In genomic region chr13:29603597-29603996, GRCm38 (mm10) we compare ENCODE assay signal across 11 mouse cellular contexts.
A peak's percentile ranks its signal among the peaks of the same experiment; 100 is the strongest.
DNase-seq lines count a peak whose midpoint lies in the region; ATAC-seq and TF ChIP-seq lines count a peak whose summit lies in the region.
"Had no signal": no experiment of that assay in that cellular context is flagged by ENCODE, and none has a peak within 500 bp of the region (broad histone marks: within the 10 kb centered on the region; RNA-seq: fewer than 3 reads in every experiment).

No protein-coding gene starts in this region.

- peak overlapping the region; percentile 58; the same call in 1 of the 2 replicates for H3K27ac ChIP-seq in forebrain, embryonic 10.5 days
- no peak overlapping the region for H3K27ac ChIP-seq in forebrain, embryonic 11.5 days (ENCODE audit: low read depth, low read length)
- H3K27ac ChIP-seq in forebrain, embryonic 14.5 days (ENCODE audit: low read depth, low read length), result no peak overlapping the region; the same call in 1 of the 2 replicates
- H3K27ac ChIP-seq in limb, embryonic 13.5 days, result peak overlapping the region; percentile 82
- H3K27ac ChIP-seq: liver, embryonic 14.5 days had no signal

- no peak for ATAC-seq in forebrain, embryonic 11.5 days (replicated peaks; ENCODE audit: low FRiP score)
- ATAC-seq in forebrain, embryonic 14.5 days, result 0 out of 2 replicates have a peak, but pooled peaks have one; percentile 27
- ATAC-seq in limb, embryonic 13.5 days (ENCODE audit: low FRiP score, low read depth), result peak; percentile 58; the same call in 1 of the 2 replicates
- no peak for ATAC-seq in inflammation-experienced regulatory T-cells, adult 6 months

- TF ChIP-seq CTCF in brain, embryonic 14.5 days (IDR thresholded peaks at IDR 0.05; ENCODE audit: borderline replicate concordance, extremely low read depth, insufficient read depth, insufficient read length), result no peak

- no peak overlapping the region for H3K4me3 ChIP-seq in forebrain, embryonic 10.5 days
- H3K4me3 ChIP-seq in forebrain, embryonic 11.5 days (ENCODE audit: low read depth, low read length), result no peak overlapping the region
- no peak overlapping the region for H3K4me3 ChIP-seq in forebrain, embryonic 14.5 days (ENCODE audit: low read depth, low read length)
- no peak overlapping the region for H3K4me3 ChIP-seq in limb, embryonic 13.5 days

- no peaks in the 10 kb centered on the region for H3K36me3 ChIP-seq in forebrain, embryonic 10.5 days (replicated peaks)
- H3K36me3 ChIP-seq in forebrain, embryonic 11.5 days (ENCODE audit: control insufficient read depth, insufficient read depth, low read length), result no peaks in the 10 kb centered on the region
- no peaks in the 10 kb centered on the region for H3K36me3 ChIP-seq in forebrain, embryonic 14.5 days (ENCODE audit: control insufficient read depth, insufficient read depth, low read length)
- H3K36me3 ChIP-seq in limb, embryonic 13.5 days, result no peaks in the 10 kb centered on the region

- no peak for DNase-seq in forebrain, embryonic 10.5 days (ENCODE audit: extremely low spot score, low spot score)
- no peak for DNase-seq in forebrain, embryonic 11.5 days (ENCODE audit: low spot score)
- peak; percentile 40 for DNase-seq in brain, embryonic 14.5 days (ENCODE audit: low read depth)
- DNase-seq in forebrain, embryonic 14.5 days (ENCODE audit: low spot score), result no peak
- no peak for DNase-seq in gastrocnemius, postnatal 14 days
- no peak for DNase-seq in testis, postnatal 14 days (ENCODE audit: low spot score)
- DNase-seq: cerebellum, adult 11-12 months had no signal

- no peak overlapping the region for H3K4me2 ChIP-seq in forebrain, embryonic 11.5 days (ENCODE audit: low read depth, low read length, severe bottlenecking)
- no peak overlapping the region for H3K4me2 ChIP-seq in forebrain, embryonic 14.5 days (ENCODE audit: low read length)
- H3K4me2 ChIP-seq in limb, embryonic 13.5 days (replicated peaks), result peak overlapping the region; percentile 23
- H3K4me2 ChIP-seq: heart, embryonic 11.5 days had no signal

- H3K9ac ChIP-seq in forebrain, embryonic 11.5 days (ENCODE audit: low read length), result no peak overlapping the region
- H3K9ac ChIP-seq in forebrain, embryonic 14.5 days (ENCODE audit: low read length), result no peak overlapping the region
- H3K9ac ChIP-seq in limb, embryonic 13.5 days, result no peak overlapping the region
- H3K9ac ChIP-seq: liver, embryonic 14.5 days had no signal

- WGBS in forebrain, embryonic 10.5 days, result 67% methylated on average over 6 of the region's 6 CpGs
- WGBS in forebrain, embryonic 11.5 days, result 85% methylated on average over 6 of the region's 6 CpGs
- 76% methylated on average over 6 of the region's 6 CpGs for WGBS in forebrain, embryonic 14.5 days
- WGBS in limb, embryonic 13.5 days, result 15% methylated on average over 6 of the region's 6 CpGs

- no peaks in the 10 kb centered on the region for H3K27me3 ChIP-seq in forebrain, embryonic 10.5 days (ENCODE audit: poor library complexity, severe bottlenecking)
- no peaks in the 10 kb centered on the region for H3K27me3 ChIP-seq in forebrain, embryonic 11.5 days (ENCODE audit: control insufficient read depth, insufficient read depth, low read length)
- H3K27me3 ChIP-seq in forebrain, embryonic 14.5 days (replicated peaks; ENCODE audit: control insufficient read depth, insufficient read depth, low read length), result no peaks in the 10 kb centered on the region
- H3K27me3 ChIP-seq in limb, embryonic 13.5 days, result no peaks in the 10 kb centered on the region

- TF ChIP-seq POLR2A in brain, embryonic 14.5 days (IDR thresholded peaks at IDR 0.05; ENCODE audit: borderline replicate concordance, extremely low read depth, insufficient read depth, insufficient read length, poor library complexity, severe bottlenecking), result no peak

- no peaks in the 10 kb centered on the region for H3K9me3 ChIP-seq in forebrain, embryonic 10.5 days
- H3K9me3 ChIP-seq in forebrain, embryonic 11.5 days (ENCODE audit: control insufficient read depth, low read length), result no peaks in the 10 kb centered on the region
- no peaks in the 10 kb centered on the region for H3K9me3 ChIP-seq in forebrain, embryonic 14.5 days (replicated peaks; ENCODE audit: control insufficient read depth, low read length)
- no peaks in the 10 kb centered on the region for H3K9me3 ChIP-seq in limb, embryonic 13.5 days

- intact Hi-C loops in gastrocnemius, postnatal 14 days (cut with DNase I; ENCODE audit: low total_unique reads), result no loop called here

- peaks cover 5% of the 10 kb centered on the region for H3K4me1 ChIP-seq in forebrain, embryonic 10.5 days
- H3K4me1 ChIP-seq in forebrain, embryonic 11.5 days (replicated peaks; ENCODE audit: control insufficient read depth, insufficient read depth, low read length), result peaks cover 1% of the 10 kb centered on the region; the same call in 1 of the 2 replicates
- peaks cover 3% of the 10 kb centered on the region; the same call in 1 of the 2 replicates for H3K4me1 ChIP-seq in forebrain, embryonic 14.5 days (ENCODE audit: control insufficient read depth, insufficient read depth, low read length)
- peaks cover 18% of the 10 kb centered on the region for H3K4me1 ChIP-seq in limb, embryonic 13.5 days

Comparison
In these comparisons a context has a peak if more than half of its experiments do, and no peak if none do; other contexts are left out.
1. H3K27ac ChIP-seq: peak in forebrain, embryonic 10.5 days (single experiment) and limb, embryonic 13.5 days (single experiment); none in forebrain, embryonic 11.5 days (single experiment) and forebrain, embryonic 14.5 days (single experiment).
2. ATAC-seq: peak in forebrain, embryonic 14.5 days (single experiment) and limb, embryonic 13.5 days (single experiment); none in forebrain, embryonic 11.5 days (single experiment) and inflammation-experienced regulatory T-cells, adult 6 months (single experiment).